Mouse (Mus musculus): ENCODE measurements around the gene Rerg. TPM values are rescaled to one million over a fixed set of nuclear protein-coding genes. Genes with fewer than 3 reads are reported as not detected.

Gene Rerg
- polyA plus RNA-seq, 1 experiment from 2014 or later, result 2.8 TPM

DNA sequence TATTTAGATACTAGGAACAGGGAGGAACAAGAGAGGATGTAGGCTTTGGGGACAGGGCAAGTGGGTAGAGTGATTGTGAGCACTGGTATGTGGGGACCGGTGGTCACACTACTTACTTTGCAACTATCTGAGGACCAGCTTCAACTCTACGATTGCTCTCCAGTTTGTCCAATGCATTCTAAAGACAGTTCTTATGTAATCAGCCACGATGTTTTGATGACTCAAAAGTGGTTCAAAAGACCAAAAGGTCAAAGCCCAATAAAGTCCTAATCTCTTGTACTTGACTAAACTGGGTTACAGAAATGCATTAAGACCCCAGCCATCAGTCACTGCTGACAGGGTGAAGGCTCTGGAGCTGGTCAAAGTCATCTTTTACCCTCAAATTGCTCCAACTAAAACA, 45.3 kb downstream of the Rerg start:
- Histone ChIP-seq H3K4me1 (no peaks in the 10 kb centered on the region), H3K36me3 (no peaks in the 10 kb centered on the region), H3K9me3 (replicated peaks) (no peaks in the 10 kb centered on the region), H3K4me2 (no peak overlapping the region), H3K9ac (no peak overlapping the region), H3K27me3 (replicated peaks) (no peaks in the 10 kb centered on the region), H3K27ac (no peak overlapping the region), H3K4me3 (no peak overlapping the region)
- 44% methylated on average over 3 of the region's 3 CpGs for WGBS (ENCODE audit: insufficient replicate concordance)
- no peak for ATAC-seq

DNA sequence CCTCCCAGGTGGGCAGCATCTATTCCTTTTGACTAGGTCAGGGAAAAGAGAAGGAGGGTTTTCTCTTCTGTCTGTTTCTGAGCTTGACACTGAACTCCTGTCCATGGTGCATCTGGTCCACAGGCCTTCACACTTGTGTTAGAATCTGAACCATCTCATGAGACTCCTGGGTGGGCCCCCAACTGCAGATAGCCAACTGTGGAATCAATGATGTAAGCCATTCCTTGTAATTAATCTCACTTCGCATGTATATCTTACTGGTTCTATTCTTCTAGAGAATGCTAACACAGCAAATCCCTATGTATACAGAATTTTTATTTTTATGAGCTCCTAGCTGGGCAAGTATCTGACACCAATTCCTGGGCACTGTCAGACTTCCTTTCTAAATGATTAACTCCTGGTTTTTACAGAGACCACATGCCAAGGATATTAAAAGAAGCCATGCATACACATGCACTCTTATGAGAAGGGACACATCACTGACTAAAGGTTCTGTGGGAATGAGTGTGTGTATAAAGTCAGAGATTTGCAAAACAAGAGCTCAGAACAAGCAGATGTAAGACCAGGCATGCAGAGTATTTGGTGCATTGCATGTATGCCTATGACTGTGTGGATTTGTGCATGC, 53.3 kb downstream of the Rerg start:
- Histone ChIP-seq H3K9me3 (replicated peaks) (no peaks in the 10 kb centered on the region), H3K4me2 (no peak overlapping the region), H3K27ac (no peak overlapping the region), H3K36me3 (no peaks in the 10 kb centered on the region), H3K9ac (no peak overlapping the region), H3K4me3 (no peak overlapping the region), H3K4me1 (no peaks in the 10 kb centered on the region), H3K27me3 (replicated peaks) (no peaks in the 10 kb centered on the region)
- 75% methylated on average over 1 of the region's 1 CpGs for WGBS (ENCODE audit: insufficient replicate concordance)
- no peak for ATAC-seq

DNA sequence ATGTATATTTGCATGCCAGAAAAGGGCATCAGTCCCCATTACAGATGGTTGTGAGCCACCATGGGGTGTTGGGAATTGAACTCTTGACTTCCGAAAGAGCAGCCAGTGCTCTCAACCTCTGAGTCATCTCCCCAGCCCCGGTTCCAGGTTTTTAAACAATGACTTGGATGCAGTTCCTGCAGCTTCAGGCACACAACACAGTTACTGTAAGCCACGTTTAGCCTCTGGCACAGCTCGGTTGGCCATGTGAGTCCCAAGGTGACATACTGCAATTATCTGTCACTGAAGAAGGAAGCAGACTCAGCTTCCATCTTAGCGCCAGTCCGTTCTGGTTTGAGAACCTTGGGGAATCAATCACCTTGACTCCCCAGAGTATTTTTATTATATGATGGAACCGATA, 55.4 kb downstream of the Rerg start:
- H3K4me3 ChIP-seq, result no peak overlapping the region
- H3K4me2 ChIP-seq, result no peak overlapping the region
- H3K9me3 ChIP-seq (replicated peaks), result no peaks in the 10 kb centered on the region
- H3K27ac ChIP-seq, result no peak overlapping the region
- ATAC-seq, result no peak
- no peak overlapping the region for H3K9ac ChIP-seq
- H3K4me1 ChIP-seq, result no peaks in the 10 kb centered on the region
- H3K36me3 ChIP-seq, result no peaks in the 10 kb centered on the region
- H3K27me3 ChIP-seq (replicated peaks), result no peaks in the 10 kb centered on the region
- WGBS (ENCODE audit: insufficient replicate concordance), result 69% methylated on average over 7 of the region's 7 CpGs

DNA sequence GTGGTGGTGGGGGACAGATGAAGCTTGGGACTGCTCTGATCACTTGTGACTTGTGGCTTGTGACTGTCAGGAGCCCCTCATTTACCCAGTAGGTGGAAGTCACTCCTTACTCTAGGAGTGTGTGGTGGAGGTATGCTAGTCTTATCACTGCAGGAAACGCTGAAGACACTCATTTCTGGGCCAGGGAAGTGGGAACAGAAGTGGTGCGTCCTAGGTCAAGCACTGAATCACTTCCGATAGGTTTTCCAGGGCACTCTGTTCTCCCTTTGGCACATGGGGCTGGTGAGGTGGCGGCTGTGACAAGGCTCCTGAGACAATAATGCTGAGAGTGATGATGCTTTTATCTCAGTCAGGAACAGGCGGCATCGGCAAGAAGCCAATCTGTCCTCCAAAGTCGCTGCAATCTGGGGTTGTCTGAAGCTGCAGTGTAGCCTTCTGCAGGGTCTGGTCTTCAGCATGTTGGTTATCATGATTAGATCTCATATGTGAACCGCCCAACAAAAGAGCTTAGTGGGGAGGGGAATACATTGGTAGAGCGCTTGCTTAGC, 59.0 kb downstream of the Rerg start:
- Histone ChIP-seq H3K27me3 (replicated peaks) (no peaks in the 10 kb centered on the region), H3K27ac (no peak overlapping the region), H3K36me3 (no peaks in the 10 kb centered on the region), H3K9me3 (replicated peaks) (no peaks in the 10 kb centered on the region), H3K4me1 (no peaks in the 10 kb centered on the region), H3K9ac (no peak overlapping the region), H3K4me2 (no peak overlapping the region), H3K4me3 (no peak overlapping the region)
- WGBS (ENCODE audit: insufficient replicate concordance), result 53% methylated on average over 9 of the region's 9 CpGs
- ATAC-seq, result no peak

DNA sequence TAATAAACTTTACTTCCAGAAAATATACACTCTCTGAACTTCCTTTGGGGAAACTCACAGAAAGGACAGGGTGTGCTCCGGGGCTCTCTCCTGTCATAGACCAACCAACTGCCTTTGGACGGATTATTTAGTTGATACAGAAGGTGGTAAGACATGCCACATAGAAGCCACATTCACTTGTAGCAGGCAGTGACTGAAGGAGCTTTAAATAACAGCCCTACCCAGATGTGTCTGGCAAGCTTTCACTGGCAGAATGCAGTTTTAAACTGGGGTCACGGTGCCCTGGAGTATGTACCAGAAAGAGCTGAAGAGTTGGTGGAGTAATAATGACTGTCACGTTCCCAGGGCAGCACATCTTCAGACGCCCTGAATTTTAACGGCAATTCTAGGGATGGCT, 59.5 kb downstream of the Rerg start:
- no peak overlapping the region for H3K4me2 ChIP-seq
- WGBS (ENCODE audit: insufficient replicate concordance), result 61% methylated on average over 6 of the region's 6 CpGs
- no peak overlapping the region for H3K4me3 ChIP-seq
- no peaks in the 10 kb centered on the region for H3K9me3 ChIP-seq (replicated peaks)
- H3K36me3 ChIP-seq, result no peaks in the 10 kb centered on the region
- no peak overlapping the region for H3K27ac ChIP-seq
- H3K4me1 ChIP-seq, result no peaks in the 10 kb centered on the region
- no peaks in the 10 kb centered on the region for H3K27me3 ChIP-seq (replicated peaks)
- H3K9ac ChIP-seq, result no peak overlapping the region
- no peak for ATAC-seq

DNA sequence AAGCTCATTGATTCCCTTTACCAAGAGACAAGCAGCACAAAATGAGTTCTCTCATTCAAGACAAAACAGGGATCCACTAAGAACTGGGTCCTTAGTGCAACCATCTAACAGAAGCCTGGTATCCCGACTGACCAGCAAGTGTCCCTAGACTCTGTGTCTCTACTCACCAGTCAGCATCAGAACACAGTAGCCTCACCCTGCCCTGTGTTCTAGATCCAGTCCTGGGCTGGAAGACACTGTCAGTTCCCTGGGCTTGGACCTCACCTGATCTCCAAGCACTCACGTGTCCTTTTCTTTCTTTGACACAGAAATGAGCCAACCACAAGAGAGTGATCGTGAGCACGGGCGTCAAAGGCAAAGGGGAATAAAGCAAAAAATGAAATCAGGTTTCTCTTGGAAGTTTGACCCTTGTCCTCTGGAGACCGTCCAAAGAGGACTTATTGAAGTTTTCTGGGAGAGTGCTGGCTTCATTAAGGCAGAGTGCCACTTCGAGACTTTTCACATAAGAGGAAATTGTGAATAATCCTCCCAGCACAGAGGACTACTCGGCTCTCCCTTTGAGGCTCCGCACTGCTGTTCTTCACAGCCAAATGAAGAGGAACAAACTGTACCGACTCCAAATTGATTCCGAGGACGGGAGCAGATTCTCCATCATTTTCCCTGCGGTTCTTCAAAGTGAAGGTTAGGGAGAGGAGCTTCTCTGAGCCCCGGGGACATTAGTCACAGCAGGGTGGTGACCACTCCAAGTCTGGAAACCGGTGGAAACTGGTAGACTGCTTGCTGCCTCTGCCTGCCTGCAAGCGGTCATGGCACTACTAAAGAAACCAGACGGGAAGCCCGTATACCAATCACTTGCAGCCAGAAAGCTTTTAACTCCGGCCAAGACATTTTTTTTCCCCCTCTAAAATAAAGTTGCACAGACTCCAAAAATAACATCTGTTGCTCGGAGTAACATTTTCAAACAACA, 60.2 kb downstream of the Rerg start:
- Histone ChIP-seq H3K9me3 (replicated peaks) (no peaks in the 10 kb centered on the region), H3K27me3 (replicated peaks) (no peaks in the 10 kb centered on the region), H3K9ac (no peak overlapping the region), H3K4me2 (no peak overlapping the region), H3K27ac (no peak overlapping the region), H3K4me3 (no peak overlapping the region), H3K36me3 (no peaks in the 10 kb centered on the region), H3K4me1 (no peaks in the 10 kb centered on the region)
- 72% methylated on average over 20 of the region's 20 CpGs for WGBS (ENCODE audit: insufficient replicate concordance)
- ATAC-seq, result no peak

DNA sequence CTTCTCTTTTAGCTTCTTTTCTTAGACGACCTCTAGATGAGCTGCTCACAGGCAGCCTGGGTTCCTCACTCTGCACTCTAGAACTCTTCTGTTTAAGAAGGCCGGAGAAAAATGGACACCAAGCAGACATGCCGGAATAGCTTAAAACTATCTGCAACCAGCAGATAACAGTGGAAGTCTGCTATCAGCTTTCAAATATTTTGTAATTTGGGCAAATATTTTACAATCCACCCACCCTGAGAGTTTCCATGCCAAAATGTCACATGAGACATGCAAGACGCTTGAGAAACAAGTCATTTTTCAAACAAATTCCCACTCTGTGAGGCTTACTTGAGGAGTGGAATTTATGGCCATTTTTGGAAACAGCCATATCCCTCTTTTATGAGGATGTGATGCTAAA, 65.0 kb downstream of the Rerg start:
- no peak overlapping the region for H3K4me3 ChIP-seq
- no peaks in the 10 kb centered on the region for H3K36me3 ChIP-seq
- WGBS (ENCODE audit: insufficient replicate concordance), result 53% methylated on average over 4 of the region's 4 CpGs
- no peaks in the 10 kb centered on the region for H3K9me3 ChIP-seq (replicated peaks)
- no peak overlapping the region for H3K4me2 ChIP-seq
- H3K4me1 ChIP-seq, result no peaks in the 10 kb centered on the region; the same call in 1 of the 2 replicates
- no peaks in the 10 kb centered on the region for H3K27me3 ChIP-seq (replicated peaks)
- ATAC-seq, result no peak
- H3K27ac ChIP-seq, result no peak overlapping the region
- H3K9ac ChIP-seq, result no peak overlapping the region

DNA sequence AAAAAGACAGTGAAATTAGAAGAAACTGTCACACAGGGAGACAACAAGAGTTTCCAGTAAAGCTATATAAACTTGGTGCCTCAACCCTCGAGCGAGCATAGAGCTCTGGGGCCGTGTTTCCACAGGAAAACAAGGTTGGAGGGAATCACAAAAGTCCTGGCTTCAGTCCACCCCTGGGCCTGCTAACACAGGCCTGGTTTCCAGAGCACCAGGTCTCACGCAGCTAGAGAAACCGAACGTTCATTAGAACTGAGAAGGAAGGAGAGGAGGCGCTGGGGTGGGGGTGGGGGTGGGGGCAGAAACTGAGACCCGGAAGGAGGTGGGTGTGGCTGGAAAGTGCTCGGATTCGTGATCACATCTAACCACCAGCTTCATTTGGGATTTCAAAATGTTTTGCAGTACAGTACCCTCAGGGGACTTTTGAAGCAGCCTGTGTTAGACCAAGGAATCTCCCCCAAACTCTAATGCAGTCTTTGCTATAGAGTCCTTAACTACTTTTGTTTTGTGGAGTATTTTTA, 67.6 kb downstream of the Rerg start:
- ATAC-seq, result no peak
- no peak overlapping the region for H3K9ac ChIP-seq
- H3K4me3 ChIP-seq, result no peak overlapping the region
- no peaks in the 10 kb centered on the region; the same call in 1 of the 2 replicates for H3K4me1 ChIP-seq
- H3K27ac ChIP-seq, result no peak overlapping the region
- no peaks in the 10 kb centered on the region for H3K36me3 ChIP-seq
- no peaks in the 10 kb centered on the region for H3K9me3 ChIP-seq (replicated peaks)
- no peak overlapping the region for H3K4me2 ChIP-seq
- H3K27me3 ChIP-seq (replicated peaks), result no peaks in the 10 kb centered on the region
- 19% methylated on average over 10 of the region's 10 CpGs for WGBS (ENCODE audit: insufficient replicate concordance)

DNA sequence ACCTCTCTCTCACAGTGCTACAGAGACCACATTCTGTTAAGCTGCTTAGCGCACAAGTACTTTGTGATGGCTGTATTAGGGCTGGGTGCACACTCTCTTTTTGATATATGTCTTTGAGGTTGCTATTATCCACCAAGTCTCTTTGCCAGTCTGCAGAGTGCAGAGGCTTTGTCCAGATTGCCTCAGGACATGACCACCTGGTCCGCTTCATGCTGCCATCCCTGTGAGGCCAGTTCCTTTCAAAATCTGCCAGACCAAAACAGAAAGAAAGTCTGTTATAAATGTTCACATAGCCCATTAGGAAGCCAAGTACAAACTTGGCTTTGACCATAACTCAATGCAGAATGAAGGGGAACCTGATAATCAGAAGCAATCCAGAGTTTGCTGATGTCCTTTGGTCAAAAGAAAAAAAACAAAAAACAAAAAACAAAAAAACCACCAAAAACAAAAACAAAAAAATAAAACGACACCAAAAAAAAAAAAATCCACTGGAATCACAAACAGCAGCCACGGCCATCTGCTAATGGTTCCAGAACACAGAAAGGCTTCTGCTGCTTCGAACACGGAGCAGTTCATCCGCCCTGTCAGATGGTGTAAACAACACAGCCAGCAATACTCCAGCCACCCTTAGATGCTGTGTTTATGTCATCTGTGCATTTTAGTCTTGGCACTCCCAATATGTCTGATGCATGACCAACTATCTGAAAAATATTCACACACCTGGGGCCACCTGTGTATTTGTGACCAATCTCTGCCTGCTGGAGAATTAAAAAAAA, 68.2 kb downstream of the Rerg start:
- WGBS (ENCODE audit: insufficient replicate concordance), result 72% methylated on average over 7 of the region's 7 CpGs
- H3K4me3 ChIP-seq, result no peak overlapping the region
- no peak overlapping the region for H3K4me2 ChIP-seq
- H3K9ac ChIP-seq, result no peak overlapping the region
- H3K9me3 ChIP-seq (replicated peaks), result no peaks in the 10 kb centered on the region
- H3K4me1 ChIP-seq, result no peaks in the 10 kb centered on the region; the same call in 1 of the 2 replicates
- ATAC-seq, result no peak
- no peaks in the 10 kb centered on the region for H3K27me3 ChIP-seq (replicated peaks)
- H3K27ac ChIP-seq, result no peak overlapping the region
- no peaks in the 10 kb centered on the region for H3K36me3 ChIP-seq

DNA sequence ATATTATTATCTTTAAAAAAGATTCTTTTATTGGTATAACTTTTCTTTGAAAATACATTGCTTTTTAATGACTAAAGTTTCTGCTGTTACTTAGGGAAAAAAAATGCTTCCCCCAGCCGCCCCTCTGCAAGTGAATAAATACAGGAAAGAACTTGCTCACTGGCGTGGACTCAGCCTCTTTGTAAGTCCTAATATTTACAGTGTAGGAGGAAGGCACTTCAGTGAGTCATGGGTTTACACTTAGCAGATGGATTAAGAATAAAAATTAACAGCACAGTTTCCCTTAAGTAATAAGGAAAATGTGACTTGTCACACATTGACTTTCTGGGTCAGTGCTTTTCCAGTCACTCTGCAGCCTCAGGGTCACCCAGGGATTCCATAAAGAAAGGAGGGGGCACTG, 70.0 kb downstream of the Rerg start:
- H3K9me3 ChIP-seq (replicated peaks), result no peaks in the 10 kb centered on the region
- no peak overlapping the region for H3K27ac ChIP-seq
- no peak overlapping the region for H3K9ac ChIP-seq
- H3K4me3 ChIP-seq, result no peak overlapping the region
- H3K4me1 ChIP-seq, result no peaks in the 10 kb centered on the region; the same call in 1 of the 2 replicates
- no peak for ATAC-seq
- no peaks in the 10 kb centered on the region for H3K27me3 ChIP-seq (replicated peaks)
- 60% methylated on average over 2 of the region's 2 CpGs for WGBS (ENCODE audit: insufficient replicate concordance)
- H3K36me3 ChIP-seq, result no peaks in the 10 kb centered on the region
- H3K4me2 ChIP-seq, result no peak overlapping the region

DNA sequence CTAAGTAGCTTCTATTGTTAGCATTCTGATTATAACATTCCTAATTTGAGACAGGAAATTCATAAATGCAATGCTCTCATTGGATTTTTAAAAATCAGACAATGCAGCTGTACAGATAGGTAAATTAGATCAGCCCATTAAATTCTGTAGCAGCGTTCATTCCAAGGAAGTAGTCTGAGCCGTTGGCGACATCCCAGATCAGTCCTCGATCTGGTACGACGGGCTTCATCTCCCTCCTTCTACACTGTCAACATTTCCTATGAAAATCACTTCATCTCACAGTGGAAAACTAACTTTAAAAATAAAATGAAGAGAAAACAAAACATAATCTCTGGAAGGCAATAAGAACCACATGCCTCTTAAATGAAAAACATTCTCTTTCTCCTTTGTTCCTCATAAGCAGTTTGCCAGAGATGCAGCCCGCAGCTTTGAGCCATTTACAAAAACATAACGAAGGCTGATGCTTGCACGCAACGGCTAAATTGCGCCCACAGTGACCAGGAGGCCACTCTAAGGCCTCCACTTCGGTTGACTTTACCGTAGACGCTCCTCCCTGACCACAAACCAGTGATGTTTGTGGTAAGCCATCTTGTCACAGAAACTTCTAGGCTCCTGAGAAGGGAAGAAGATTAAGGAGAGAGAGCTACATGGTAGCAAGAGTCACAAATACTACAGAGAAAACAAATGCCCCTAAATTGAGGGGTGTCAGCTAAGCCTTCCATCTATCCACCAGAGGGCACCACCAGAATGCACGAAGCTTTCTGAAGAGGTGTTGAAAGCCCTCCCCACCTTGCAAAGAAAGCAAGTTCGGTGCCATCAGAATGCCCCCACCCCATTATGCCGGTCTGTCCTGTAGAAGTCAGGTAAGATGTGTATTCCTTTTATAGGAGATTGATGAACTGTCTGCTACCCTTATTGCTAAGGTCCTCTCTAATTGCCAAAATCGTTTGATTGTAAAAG, 71.8 kb downstream of the Rerg start:
- Histone ChIP-seq H3K9me3 (replicated peaks) (no peaks in the 10 kb centered on the region), H3K9ac (no peak overlapping the region), H3K4me2 (no peak overlapping the region), H3K36me3 (no peaks in the 10 kb centered on the region), H3K4me1 (no peaks in the 10 kb centered on the region; the same call in 1 of the 2 replicates), H3K4me3 (no peak overlapping the region), H3K27me3 (replicated peaks) (no peaks in the 10 kb centered on the region), H3K27ac (no peak overlapping the region)
- WGBS (ENCODE audit: insufficient replicate concordance), result 60% methylated on average over 18 of the region's 18 CpGs
- no peak for ATAC-seq

Measured in liver, embryonic 12.5 days (tissue).